Mouse (Mus musculus): ENCODE data around the gene Ccdc102a.
A peak's percentile ranks its signal among the peaks of the same experiment; 100 is the strongest.

- TF ChIP-seq CTCF (IDR thresholded peaks at IDR 0.05; ENCODE audit: low read depth, low read length) (peak; percentile 78), EP300 (IDR thresholded peaks at IDR 0.05; ENCODE audit: insufficient read depth, low read depth, low read length) (no peak), POLR2A (IDR thresholded peaks at IDR 0.05; ENCODE audit: insufficient read depth, low read length) (no peak)
Observed at GRCm38 (mm10) chr8:94954921-94955758, 37.2 kb upstream of the Ccdc102a start.

Measured in ES-Bruce4 (cell line).